Mouse (Mus musculus): ENCODE results near the gene Ppm1a.

DNA sequence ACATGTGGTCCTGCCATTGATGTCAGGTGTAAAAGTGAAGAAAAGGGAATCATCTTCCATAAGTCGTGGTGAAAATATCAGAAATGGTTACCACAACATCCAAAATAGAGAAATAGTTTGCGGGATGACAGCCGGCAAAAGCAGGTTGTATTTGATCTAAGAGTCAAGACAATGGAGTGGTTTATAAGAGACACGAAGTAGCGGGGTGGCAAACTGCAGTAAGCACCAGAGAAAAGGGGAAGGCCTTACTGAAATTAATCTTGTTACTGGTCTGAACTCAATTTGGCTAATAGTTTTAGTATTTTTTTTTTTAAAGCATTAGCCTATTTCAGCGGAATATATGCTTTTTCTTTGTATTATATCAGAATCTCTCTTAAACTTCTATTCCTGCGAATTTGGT lies 2.7 kb downstream of the Ppm1a start:
- TF ChIP-seq CTCF (IDR thresholded peaks at IDR 0.05 in 2 of 3, conservative IDR thresholded peaks at IDR 0.05 in 1 of 3; ENCODE audit: control insufficient read depth in 1 of 3, insufficient read depth in 1 of 3, low read depth in 2 of 3, low read length in 3 of 3, poor library complexity in 1 of 3, severe bottlenecking in 1 of 3) (no peak), GATA1 (IDR thresholded peaks at IDR 0.05; ENCODE audit: low read depth, low read length) (no peak), TBP (IDR thresholded peaks at IDR 0.05; ENCODE audit: low read depth, low read length) (no peak)
